Mouse (Mus musculus): ENCODE data around the gene Gstp2. TPM values are rescaled to one million over a fixed set of nuclear protein-coding genes. Genes with fewer than 3 reads are reported as not detected.

The Gstp2 gene
- polyA plus RNA-seq, 1 experiment from 2014 or later: 8.3 TPM

Other genes with a start within 250 kb of the Gstp2 start
- gene Chka, start 194.2 kb downstream of the Gstp2 start, polyA plus RNA-seq (2016; fragmentation: Nextera tagmentation; extraction: Ambion mirVana): 63.2 and 66.8 TPM in 2 replicates
- 24.9 and 29.9 TPM in 2 replicates for gene Tcirg1, start 138.9 kb downstream of the Gstp2 start, polyA plus RNA-seq (2016; fragmentation: Nextera tagmentation; extraction: Ambion mirVana)
- 180 and 207 TPM in 2 replicates for gene Ndufs8, start 133.2 kb downstream of the Gstp2 start, polyA plus RNA-seq (2016; fragmentation: Nextera tagmentation; extraction: Ambion mirVana)
- gene Aldh3b1, start 116.2 kb downstream of the Gstp2 start, polyA plus RNA-seq (2016; fragmentation: Nextera tagmentation; extraction: Ambion mirVana): 1.0 and 1.2 TPM in 2 replicates
- 8.1 and 8.5 TPM in 2 replicates for gene Unc93b1, start 110.8 kb downstream of the Gstp2 start, polyA plus RNA-seq (2016; fragmentation: Nextera tagmentation; extraction: Ambion mirVana)
- gene Aldh3b3, start 87.4 kb downstream of the Gstp2 start, polyA plus RNA-seq (2016; fragmentation: Nextera tagmentation; extraction: Ambion mirVana): not detected in 2 replicates
- 0.96 and 1.2 TPM in 2 replicates for gene Aldh3b2, start 73.7 kb downstream of the Gstp2 start, polyA plus RNA-seq (2016; fragmentation: Nextera tagmentation; extraction: Ambion mirVana)
- 2.4 and 2.6 TPM in 2 replicates for gene Acy3, start 59.5 kb downstream of the Gstp2 start, polyA plus RNA-seq (2016; fragmentation: Nextera tagmentation; extraction: Ambion mirVana)
- 0.35 and 0.47 TPM in 2 replicates for gene Tbx10, start 53.3 kb downstream of the Gstp2 start, polyA plus RNA-seq (2016; fragmentation: Nextera tagmentation; extraction: Ambion mirVana)
- 18.7 and 18.9 TPM in 2 replicates for gene Nudt8, start 45.4 kb downstream of the Gstp2 start, polyA plus RNA-seq (2016; fragmentation: Nextera tagmentation; extraction: Ambion mirVana)
- gene Gm49405, start 45.4 kb downstream of the Gstp2 start, polyA plus RNA-seq (2016; fragmentation: Nextera tagmentation; extraction: Ambion mirVana): 3.2 and 4.2 TPM in 2 replicates
- gene Doc2g, start 42.7 kb downstream of the Gstp2 start, polyA plus RNA-seq (2016; fragmentation: Nextera tagmentation; extraction: Ambion mirVana): 4.4 and 5.8 TPM in 2 replicates
- 187 and 188 TPM in 2 replicates for gene Ndufv1, start 33.2 kb downstream of the Gstp2 start, polyA plus RNA-seq (2016; fragmentation: Nextera tagmentation; extraction: Ambion mirVana)
- gene Gstp1, start 8.0 kb downstream of the Gstp2 start, polyA plus RNA-seq (2016; fragmentation: Nextera tagmentation; extraction: Ambion mirVana): 357 and 360 TPM in 2 replicates
- gene Gstp3, start 13.5 kb upstream of the Gstp2 start, polyA plus RNA-seq (2016; fragmentation: Nextera tagmentation; extraction: Ambion mirVana): not detected in 2 replicates
- not detected in 2 replicates for gene Cabp2, start 35.6 kb upstream of the Gstp2 start, polyA plus RNA-seq (2016; fragmentation: Nextera tagmentation; extraction: Ambion mirVana)
- gene Cdk2ap2, start 51.2 kb upstream of the Gstp2 start, polyA plus RNA-seq (2016; fragmentation: Nextera tagmentation; extraction: Ambion mirVana): 65.6 and 76.9 TPM in 2 replicates
- gene Pitpnm1, start 54.0 kb upstream of the Gstp2 start, polyA plus RNA-seq (2016; fragmentation: Nextera tagmentation; extraction: Ambion mirVana): 19.6 and 24.4 TPM in 2 replicates
- 68.8 and 71.3 TPM in 2 replicates for gene Aip, start 79.8 kb upstream of the Gstp2 start, polyA plus RNA-seq (2016; fragmentation: Nextera tagmentation; extraction: Ambion mirVana)
- 0.05 TPM in 1 of 2 replicates, not detected in the other for gene Gpr152, start 93.8 kb upstream of the Gstp2 start, polyA plus RNA-seq (2016; fragmentation: Nextera tagmentation; extraction: Ambion mirVana)
- gene Cabp4, start 98.0 kb upstream of the Gstp2 start, polyA plus RNA-seq (2016; fragmentation: Nextera tagmentation; extraction: Ambion mirVana): 0.16 and 0.39 TPM in 2 replicates
- gene Coro1b, start 102.6 kb upstream of the Gstp2 start, polyA plus RNA-seq (2016; fragmentation: Nextera tagmentation; extraction: Ambion mirVana): 128 and 131 TPM in 2 replicates
- gene Ptprcap, start 107.6 kb upstream of the Gstp2 start, polyA plus RNA-seq (2016; fragmentation: Nextera tagmentation; extraction: Ambion mirVana): 1.0 and 1.2 TPM in 2 replicates
- 64.8 and 68.2 TPM in 2 replicates for gene Rps6kb2, start 117.3 kb upstream of the Gstp2 start, polyA plus RNA-seq (2016; fragmentation: Nextera tagmentation; extraction: Ambion mirVana)
- gene Carns1, start 129.5 kb upstream of the Gstp2 start, polyA plus RNA-seq (2016; fragmentation: Nextera tagmentation; extraction: Ambion mirVana): 4.7 and 5.0 TPM in 2 replicates
- gene Tbc1d10c, start 145.3 kb upstream of the Gstp2 start, polyA plus RNA-seq (2016; fragmentation: Nextera tagmentation; extraction: Ambion mirVana): 0.58 and 1.0 TPM in 2 replicates
- 662 and 684 TPM in 2 replicates for gene Ppp1ca, start 146.0 kb upstream of the Gstp2 start, polyA plus RNA-seq (2016; fragmentation: Nextera tagmentation; extraction: Ambion mirVana)
- 30.5 and 31.2 TPM in 2 replicates for gene Rad9a, start 155.6 kb upstream of the Gstp2 start, polyA plus RNA-seq (2016; fragmentation: Nextera tagmentation; extraction: Ambion mirVana)
- 2.1 and 2.8 TPM in 2 replicates for gene Clcf1, start 168.2 kb upstream of the Gstp2 start, polyA plus RNA-seq (2016; fragmentation: Nextera tagmentation; extraction: Ambion mirVana)
- not detected in 2 replicates for gene AC109138.7, start 168.3 kb upstream of the Gstp2 start, polyA plus RNA-seq (2016; fragmentation: Nextera tagmentation; extraction: Ambion mirVana)
- gene Pold4, start 185.9 kb upstream of the Gstp2 start, polyA plus RNA-seq (2016; fragmentation: Nextera tagmentation; extraction: Ambion mirVana): 16.2 and 17.2 TPM in 2 replicates
- 10.1 and 10.4 TPM in 2 replicates for gene Ssh3, start 223.2 kb upstream of the Gstp2 start, polyA plus RNA-seq (2016; fragmentation: Nextera tagmentation; extraction: Ambion mirVana)
- gene Ankrd13d, start 237.1 kb upstream of the Gstp2 start, polyA plus RNA-seq (2016; fragmentation: Nextera tagmentation; extraction: Ambion mirVana): 17.5 and 22.1 TPM in 2 replicates

Measured in hindbrain, embryonic 12.5 days (tissue).